Mouse (Mus musculus): ENCODE data around the gene Slc12a3. TPM values are rescaled to one million over a fixed set of nuclear protein-coding genes. Genes with fewer than 3 reads are reported as not detected.

Gene Slc12a3
- polyA plus RNA-seq, 1 experiment, result 1.4 TPM

GRCm38 (mm10) chr8:94295687-94296086, 33.3 kb upstream of the Slc12a3 start:
- H3K4me3 ChIP-seq (ENCODE audit: control insufficient read depth, low read depth, low read length), result no peak overlapping the region
- H3K36me3 ChIP-seq (ENCODE audit: control insufficient read depth, insufficient read depth, low read length), result no peaks in the 10 kb centered on the region; the same call in 1 of the 2 replicates
- no peaks in the 10 kb centered on the region for H3K4me1 ChIP-seq (ENCODE audit: control insufficient read depth, insufficient read depth, low read length)
- TF ChIP-seq POLR2A (IDR thresholded peaks at IDR 0.05; ENCODE audit: control insufficient read depth, low read depth, low read length) (no peak), CTCF (IDR thresholded peaks at IDR 0.05; ENCODE audit: control insufficient read depth, insufficient read depth, insufficient replicate concordance, low read depth, low read length) (no peak)
- H3K27ac ChIP-seq (ENCODE audit: control insufficient read depth, insufficient read depth, low read depth, low read length), result no peak overlapping the region
- H3K27me3 ChIP-seq (ENCODE audit: control insufficient read depth, insufficient read depth, low read length), result no peaks in the 10 kb centered on the region

- Histone ChIP-seq H3K27me3 (ENCODE audit: control insufficient read depth, insufficient read depth, low read length) (no peaks in the 10 kb centered on the region), H3K4me3 (ENCODE audit: control insufficient read depth, low read depth, low read length) (no peak overlapping the region), H3K27ac (ENCODE audit: control insufficient read depth, insufficient read depth, low read depth, low read length) (no peak overlapping the region), H3K4me1 (ENCODE audit: control insufficient read depth, insufficient read depth, low read length) (no peaks in the 10 kb centered on the region), H3K36me3 (ENCODE audit: control insufficient read depth, insufficient read depth, low read length) (peaks cover 1% of the 10 kb centered on the region; the same call in 1 of the 2 replicates)
- TF ChIP-seq POLR2A (IDR thresholded peaks at IDR 0.05; ENCODE audit: control insufficient read depth, low read depth, low read length) (no peak), CTCF (IDR thresholded peaks at IDR 0.05; ENCODE audit: control insufficient read depth, insufficient read depth, insufficient replicate concordance, low read depth, low read length) (no peak)
Measured at GRCm38 (mm10) chr8:94296312-94296991, 32.5 kb upstream of the Slc12a3 start.

- TF ChIP-seq POLR2A (IDR thresholded peaks at IDR 0.05; ENCODE audit: control insufficient read depth, low read depth, low read length), result no peak
- TF ChIP-seq CTCF (IDR thresholded peaks at IDR 0.05; ENCODE audit: control insufficient read depth, insufficient read depth, insufficient replicate concordance, low read depth, low read length), result no peak
- Histone ChIP-seq H3K27me3 (ENCODE audit: control insufficient read depth, insufficient read depth, low read length) (no peaks in the 10 kb centered on the region), H3K4me3 (ENCODE audit: control insufficient read depth, low read depth, low read length) (no peak overlapping the region), H3K4me1 (ENCODE audit: control insufficient read depth, insufficient read depth, low read length) (no peaks in the 10 kb centered on the region), H3K36me3 (ENCODE audit: control insufficient read depth, insufficient read depth, low read length) (peaks cover 1% of the 10 kb centered on the region; the same call in 1 of the 2 replicates), H3K27ac (ENCODE audit: control insufficient read depth, insufficient read depth, low read depth, low read length) (no peak overlapping the region)
Measured at GRCm38 (mm10) chr8:94297101-94297500, 31.9 kb upstream of the Slc12a3 start.

GRCm38 (mm10) chr8:94300809-94301208, 28.2 kb upstream of the Slc12a3 start:
- H3K27ac ChIP-seq (ENCODE audit: control insufficient read depth, insufficient read depth, low read depth, low read length), result no peak overlapping the region
- no peaks in the 10 kb centered on the region for H3K27me3 ChIP-seq (ENCODE audit: control insufficient read depth, insufficient read depth, low read length)
- no peak for TF ChIP-seq POLR2A (IDR thresholded peaks at IDR 0.05; ENCODE audit: control insufficient read depth, low read depth, low read length)
- no peak for TF ChIP-seq CTCF (IDR thresholded peaks at IDR 0.05; ENCODE audit: control insufficient read depth, insufficient read depth, insufficient replicate concordance, low read depth, low read length)
- H3K36me3 ChIP-seq (ENCODE audit: control insufficient read depth, insufficient read depth, low read length), result peaks cover 1% of the 10 kb centered on the region
- no peaks in the 10 kb centered on the region for H3K4me1 ChIP-seq (ENCODE audit: control insufficient read depth, insufficient read depth, low read length)
- H3K4me3 ChIP-seq (ENCODE audit: control insufficient read depth, low read depth, low read length), result no peak overlapping the region

GRCm38 (mm10) chr8:94304412-94304811, 24.6 kb upstream of the Slc12a3 start:
- 0 out of 2 replicates have a peak, but pooled peaks cover 3% of the 10 kb centered on the region for H3K4me1 ChIP-seq (ENCODE audit: control insufficient read depth, insufficient read depth, low read length)
- no peak overlapping the region for H3K27ac ChIP-seq (ENCODE audit: control insufficient read depth, insufficient read depth, low read depth, low read length)
- H3K4me3 ChIP-seq (ENCODE audit: control insufficient read depth, low read depth, low read length), result no peak overlapping the region
- peaks cover 3% of the 10 kb centered on the region for H3K36me3 ChIP-seq (ENCODE audit: control insufficient read depth, insufficient read depth, low read length)
- H3K27me3 ChIP-seq (ENCODE audit: control insufficient read depth, insufficient read depth, low read length), result no peaks in the 10 kb centered on the region
- no peak for TF ChIP-seq POLR2A (IDR thresholded peaks at IDR 0.05; ENCODE audit: control insufficient read depth, low read depth, low read length)
- no peak for TF ChIP-seq CTCF (IDR thresholded peaks at IDR 0.05; ENCODE audit: control insufficient read depth, insufficient read depth, insufficient replicate concordance, low read depth, low read length)

GRCm38 (mm10) chr8:94306989-94307513, 21.9 kb upstream of the Slc12a3 start:
- Histone ChIP-seq H3K27me3 (ENCODE audit: control insufficient read depth, insufficient read depth, low read length) (no peaks in the 10 kb centered on the region), H3K4me1 (ENCODE audit: control insufficient read depth, insufficient read depth, low read length) (0 out of 2 replicates have a peak, but pooled peaks cover 3% of the 10 kb centered on the region), H3K27ac (ENCODE audit: control insufficient read depth, insufficient read depth, low read depth, low read length) (peak overlapping the region; percentile 9; the same call in 1 of the 2 replicates), H3K36me3 (ENCODE audit: control insufficient read depth, insufficient read depth, low read length) (peaks cover 2% of the 10 kb centered on the region; the same call in 1 of the 2 replicates), H3K4me3 (ENCODE audit: control insufficient read depth, low read depth, low read length) (no peak overlapping the region)
- no peak for TF ChIP-seq CTCF (IDR thresholded peaks at IDR 0.05; ENCODE audit: control insufficient read depth, insufficient read depth, insufficient replicate concordance, low read depth, low read length)

GRCm38 (mm10) chr8:94307652-94308051, 21.3 kb upstream of the Slc12a3 start:
- TF ChIP-seq CTCF (IDR thresholded peaks at IDR 0.05; ENCODE audit: control insufficient read depth, insufficient read depth, insufficient replicate concordance, low read depth, low read length), result no peak
- no peak for TF ChIP-seq POLR2A (IDR thresholded peaks at IDR 0.05; ENCODE audit: control insufficient read depth, low read depth, low read length)
- 0 out of 2 replicates have a peak, but pooled peaks cover 3% of the 10 kb centered on the region for H3K4me1 ChIP-seq (ENCODE audit: control insufficient read depth, insufficient read depth, low read length)
- peaks cover 2% of the 10 kb centered on the region; the same call in 1 of the 2 replicates for H3K36me3 ChIP-seq (ENCODE audit: control insufficient read depth, insufficient read depth, low read length)
- H3K27me3 ChIP-seq (ENCODE audit: control insufficient read depth, insufficient read depth, low read length), result no peaks in the 10 kb centered on the region
- H3K27ac ChIP-seq (ENCODE audit: control insufficient read depth, insufficient read depth, low read depth, low read length), result peak overlapping the region; percentile 9; the same call in 1 of the 2 replicates
- H3K4me3 ChIP-seq (ENCODE audit: control insufficient read depth, low read depth, low read length), result no peak overlapping the region

Measured in testis, adult 2 months (tissue).